Mouse (Mus musculus): ENCODE results near the gene Prmt3. TPM values are rescaled to one million over a fixed set of nuclear protein-coding genes. Genes with fewer than 3 reads are reported as not detected.

Prmt3 gene
- polyA plus RNA-seq, 1 experiment: 14.6 TPM

DNA sequence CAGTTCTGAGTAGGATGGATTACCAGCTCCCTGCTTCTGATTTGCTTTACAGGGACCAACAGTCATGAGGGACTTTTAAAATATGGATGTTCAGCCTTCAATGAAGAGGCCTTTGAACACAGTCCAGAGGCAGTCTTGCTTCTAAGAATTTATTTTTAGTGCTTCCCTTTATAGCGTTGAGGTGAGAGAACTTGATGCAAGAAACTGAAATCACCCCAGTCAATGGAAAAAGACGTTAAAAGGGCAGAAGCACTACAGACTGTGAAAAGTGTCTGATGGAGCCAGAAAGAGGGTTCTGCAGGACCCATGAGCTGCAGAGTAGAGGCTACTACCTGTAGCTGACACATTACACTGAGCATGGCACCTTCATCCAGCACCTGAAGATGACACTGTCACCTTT is 43.9 kb downstream of the Prmt3 start:
- Histone ChIP-seq H3K4me3 (replicated peaks; ENCODE audit: control insufficient read depth, low read depth, low read length) (no peak overlapping the region), H3K4me1 (ENCODE audit: control insufficient read depth, insufficient read depth, low read length) (no peaks in the 10 kb centered on the region), H3K27ac (ENCODE audit: control insufficient read depth, insufficient read depth, low read depth, low read length, poor library complexity) (no peak overlapping the region)
- WGBS: 46% methylated on average over 2 of the region's 2 CpGs
- TF ChIP-seq POLR2A (IDR thresholded peaks at IDR 0.05; ENCODE audit: borderline replicate concordance, control insufficient read depth, low read depth, low read length): no peak
- TF ChIP-seq CTCF (IDR thresholded peaks at IDR 0.05; ENCODE audit: control insufficient read depth, insufficient read depth, low read length): no peak

- WGBS: 89% methylated on average over 4 of the region's 4 CpGs
- TF ChIP-seq CTCF (IDR thresholded peaks at IDR 0.05; ENCODE audit: control insufficient read depth, insufficient read depth, low read length): no peak
- TF ChIP-seq POLR2A (IDR thresholded peaks at IDR 0.05; ENCODE audit: borderline replicate concordance, control insufficient read depth, low read depth, low read length): no peak
Measured at GRCm38 (mm10) chr7:49823595-49823994, 45.4 kb downstream of the Prmt3 start.

DNA sequence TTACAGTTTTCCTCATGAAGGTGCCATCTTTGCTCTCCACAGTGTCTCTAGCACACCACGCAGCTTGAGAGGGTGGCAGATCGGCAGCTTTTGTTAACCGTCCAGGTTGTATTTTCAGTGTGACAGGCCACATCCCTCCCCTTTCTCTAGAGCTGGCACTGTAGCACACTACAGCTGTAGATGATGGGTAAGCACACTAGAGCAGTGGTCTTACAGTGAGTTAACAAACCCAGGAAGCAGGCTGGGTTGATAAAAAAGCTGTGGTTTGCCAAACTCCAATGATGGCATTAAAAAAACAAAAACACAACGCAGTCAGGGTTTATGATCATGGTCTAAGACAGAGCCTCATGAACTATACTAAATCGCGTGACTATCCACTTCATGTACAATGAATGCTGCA is 45.9 kb downstream of the Prmt3 start:
- Histone ChIP-seq H3K4me1 (ENCODE audit: control insufficient read depth, insufficient read depth, low read length) (no peaks in the 10 kb centered on the region), H3K4me3 (replicated peaks; ENCODE audit: control insufficient read depth, low read depth, low read length) (no peak overlapping the region), H3K27ac (ENCODE audit: control insufficient read depth, insufficient read depth, low read depth, low read length, poor library complexity) (no peak overlapping the region)
- TF ChIP-seq CTCF (IDR thresholded peaks at IDR 0.05; ENCODE audit: control insufficient read depth, insufficient read depth, low read length) (no peak), POLR2A (IDR thresholded peaks at IDR 0.05; ENCODE audit: borderline replicate concordance, control insufficient read depth, low read depth, low read length) (no peak)
- WGBS: 58% methylated on average over 6 of the region's 6 CpGs

More at GRCm38 (mm10) chr7:49823595-49823994, 45.4 kb downstream of the Prmt3 start:
- H3K4me1 ChIP-seq (ENCODE audit: control insufficient read depth, insufficient read depth, low read length): no peaks in the 10 kb centered on the region
- H3K27ac ChIP-seq (ENCODE audit: control insufficient read depth, insufficient read depth, low read depth, low read length, poor library complexity): no peak overlapping the region
- no peak overlapping the region for H3K4me3 ChIP-seq (replicated peaks; ENCODE audit: control insufficient read depth, low read depth, low read length)

DNA sequence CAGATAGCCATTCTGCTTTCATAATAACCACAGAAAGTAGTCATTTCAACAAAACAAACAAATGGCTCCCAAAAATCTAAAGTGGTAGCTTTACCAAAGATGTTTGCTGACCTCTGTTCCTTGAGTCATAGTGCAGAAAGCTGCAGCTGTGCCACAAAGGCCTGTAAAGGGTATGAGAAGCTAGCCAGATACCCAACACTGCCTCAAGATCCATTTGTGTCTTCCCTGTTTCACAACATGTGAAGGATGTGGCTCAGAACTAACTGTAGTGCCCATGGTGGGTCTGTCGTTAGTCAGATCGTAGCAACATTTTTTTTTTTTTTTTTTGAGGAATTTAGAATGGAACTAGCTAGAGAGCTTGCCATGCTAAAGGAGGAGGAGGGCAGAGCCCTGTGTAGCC is 46.4 kb downstream of the Prmt3 start:
- 59% methylated on average over 2 of the region's 2 CpGs for WGBS

GRCm38 (mm10) chr7:49825492-49825891 is 47.3 kb downstream of the Prmt3 start:
- Histone ChIP-seq H3K4me1 (ENCODE audit: control insufficient read depth, insufficient read depth, low read length) (no peaks in the 10 kb centered on the region), H3K4me3 (replicated peaks; ENCODE audit: control insufficient read depth, low read depth, low read length) (no peak overlapping the region), H3K27ac (ENCODE audit: control insufficient read depth, insufficient read depth, low read depth, low read length, poor library complexity) (no peak overlapping the region)
- 89% methylated on average over 3 of the region's 3 CpGs for WGBS
- TF ChIP-seq POLR2A (IDR thresholded peaks at IDR 0.05; ENCODE audit: borderline replicate concordance, control insufficient read depth, low read depth, low read length) (no peak), CTCF (IDR thresholded peaks at IDR 0.05; ENCODE audit: control insufficient read depth, insufficient read depth, low read length) (no peak)

More for the DNA sequence above, 46.4 kb downstream of the Prmt3 start:
- Histone ChIP-seq H3K27ac (ENCODE audit: control insufficient read depth, insufficient read depth, low read depth, low read length, poor library complexity) (no peak overlapping the region), H3K4me1 (ENCODE audit: control insufficient read depth, insufficient read depth, low read length) (no peaks in the 10 kb centered on the region), H3K4me3 (replicated peaks; ENCODE audit: control insufficient read depth, low read depth, low read length) (no peak overlapping the region)
- no peak for TF ChIP-seq CTCF (IDR thresholded peaks at IDR 0.05; ENCODE audit: control insufficient read depth, insufficient read depth, low read length)
- TF ChIP-seq POLR2A (IDR thresholded peaks at IDR 0.05; ENCODE audit: borderline replicate concordance, control insufficient read depth, low read depth, low read length): no peak

- 30% methylated on average over 1 of the region's 1 CpGs for WGBS
- Histone ChIP-seq H3K4me1 (ENCODE audit: control insufficient read depth, insufficient read depth, low read length) (no peaks in the 10 kb centered on the region), H3K27ac (ENCODE audit: control insufficient read depth, insufficient read depth, low read depth, low read length, poor library complexity) (no peak overlapping the region), H3K4me3 (replicated peaks; ENCODE audit: control insufficient read depth, low read depth, low read length) (no peak overlapping the region)
- TF ChIP-seq POLR2A (IDR thresholded peaks at IDR 0.05; ENCODE audit: borderline replicate concordance, control insufficient read depth, low read depth, low read length) (no peak), CTCF (IDR thresholded peaks at IDR 0.05; ENCODE audit: control insufficient read depth, insufficient read depth, low read length) (no peak)
Measured at GRCm38 (mm10) chr7:49827920-49828319, 49.8 kb downstream of the Prmt3 start.

- H3K4me3 ChIP-seq (replicated peaks; ENCODE audit: control insufficient read depth, low read depth, low read length): no peak overlapping the region
- TF ChIP-seq CTCF (IDR thresholded peaks at IDR 0.05; ENCODE audit: control insufficient read depth, insufficient read depth, low read length): no peak
- no peak for TF ChIP-seq POLR2A (IDR thresholded peaks at IDR 0.05; ENCODE audit: borderline replicate concordance, control insufficient read depth, low read depth, low read length)
- H3K27ac ChIP-seq (ENCODE audit: control insufficient read depth, insufficient read depth, low read depth, low read length, poor library complexity): no peak overlapping the region
- WGBS: 42% methylated on average over 11 of the region's 11 CpGs
- no peaks in the 10 kb centered on the region; the same call in 1 of the 2 replicates for H3K4me1 ChIP-seq (ENCODE audit: control insufficient read depth, insufficient read depth, low read length)
Measured at GRCm38 (mm10) chr7:49842366-49843282, 64.5 kb downstream of the Prmt3 start.

GRCm38 (mm10) chr7:49843304-49843933 is 65.3 kb downstream of the Prmt3 start:
- WGBS: 45% methylated on average over 6 of the region's 6 CpGs
- no peak for TF ChIP-seq CTCF (IDR thresholded peaks at IDR 0.05; ENCODE audit: control insufficient read depth, insufficient read depth, low read length)
- TF ChIP-seq POLR2A (IDR thresholded peaks at IDR 0.05; ENCODE audit: borderline replicate concordance, control insufficient read depth, low read depth, low read length): no peak
- Histone ChIP-seq H3K27ac (ENCODE audit: control insufficient read depth, insufficient read depth, low read depth, low read length, poor library complexity) (no peak overlapping the region), H3K4me1 (ENCODE audit: control insufficient read depth, insufficient read depth, low read length) (no peaks in the 10 kb centered on the region; the same call in 1 of the 2 replicates), H3K4me3 (replicated peaks; ENCODE audit: control insufficient read depth, low read depth, low read length) (no peak overlapping the region)

Measured in bone marrow, adult 2 months (tissue).